ENCODE assay signal across 8 mouse cellular contexts in the genomic region with DNA sequence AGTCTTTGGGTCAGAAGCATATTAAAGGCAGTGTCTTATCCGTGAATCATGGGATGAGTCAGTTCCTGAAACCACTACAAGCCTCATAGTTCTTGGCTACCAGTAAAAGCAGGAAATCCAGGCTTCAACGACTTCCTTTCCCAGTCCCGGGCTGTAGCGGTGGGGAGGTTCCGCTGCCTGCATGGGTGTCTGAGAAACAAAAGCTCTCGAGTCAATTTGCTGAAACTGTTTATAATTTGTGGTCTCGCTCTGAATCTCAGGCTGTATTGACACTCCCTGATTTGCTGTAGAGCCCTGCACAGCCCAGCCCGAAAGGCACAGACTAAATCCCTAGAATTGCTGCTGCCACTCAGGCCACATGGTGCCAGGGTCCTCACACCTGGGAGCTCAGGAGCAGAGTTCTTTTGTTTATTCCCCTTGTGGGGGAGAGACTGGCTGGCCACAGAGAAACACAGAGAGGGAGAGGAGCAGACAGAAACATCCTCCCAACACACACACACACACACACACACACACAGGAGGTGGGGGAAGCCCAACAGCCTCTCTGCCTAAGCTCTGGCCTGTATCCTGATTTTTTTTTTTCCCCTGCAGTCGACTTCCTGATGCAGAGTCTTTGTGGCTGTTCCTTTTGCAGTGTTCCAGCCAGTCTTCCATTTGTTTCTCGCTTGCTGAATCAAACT. TPM values are rescaled to one million over a fixed set of nuclear protein-coding genes. Genes with fewer than 3 reads are reported as not detected.
DNase-seq lines count a peak whose midpoint lies in the region; ATAC-seq and TF ChIP-seq lines count a peak whose summit lies in the region.

No protein-coding gene starts in this region.

- no peaks in the 10 kb centered on the region for H3K9me3 ChIP-seq in forebrain, postnatal 0 days (ENCODE audit: low read length)
- no peaks in the 10 kb centered on the region for H3K9me3 ChIP-seq in hindbrain, embryonic 11.5 days (ENCODE audit: control insufficient read depth, low read length)
- no peaks in the 10 kb centered on the region for H3K9me3 ChIP-seq in limb, embryonic 14.5 days (ENCODE audit: control insufficient read depth, low read length)

- H3K79me2 ChIP-seq in myocyte (ENCODE audit: control insufficient read depth, insufficient read depth) = peaks cover 92% of the 10 kb centered on the region

- peak overlapping the region; percentile 30 for H3K4me2 ChIP-seq in forebrain, postnatal 0 days (ENCODE audit: low read depth)
- no peak overlapping the region for H3K4me2 ChIP-seq in hindbrain, embryonic 11.5 days (replicated peaks; ENCODE audit: low read depth, low read length)
- H3K4me2 ChIP-seq in limb, embryonic 14.5 days (replicated peaks; ENCODE audit: low read depth, low read length, severe bottlenecking) = peak overlapping the region; percentile 36
- peak overlapping the region; percentile 97 for H3K4me2 ChIP-seq in myocyte (ENCODE audit: low read depth)

- H3K4me1 ChIP-seq in forebrain, postnatal 0 days (ENCODE audit: insufficient read depth) = peaks cover 18% of the 10 kb centered on the region; the same call in 1 of the 2 replicates
- peaks cover 16% of the 10 kb centered on the region for H3K4me1 ChIP-seq in hindbrain, embryonic 11.5 days (replicated peaks; ENCODE audit: control insufficient read depth, insufficient read depth, low read length)
- peaks cover 50% of the 10 kb centered on the region for H3K4me1 ChIP-seq in limb, embryonic 14.5 days (ENCODE audit: control insufficient read depth, insufficient read depth, low read length)

- no peaks in the 10 kb centered on the region for H3K27me3 ChIP-seq in forebrain, postnatal 0 days (ENCODE audit: insufficient read depth, low read length)
- H3K27me3 ChIP-seq in hindbrain, embryonic 11.5 days (ENCODE audit: control insufficient read depth, insufficient read depth, low read length) = no peaks in the 10 kb centered on the region
- H3K27me3 ChIP-seq in limb, embryonic 14.5 days (ENCODE audit: control insufficient read depth, insufficient read depth, low read length) = no peaks in the 10 kb centered on the region
- no peaks in the 10 kb centered on the region for H3K27me3 ChIP-seq in myocyte (ENCODE audit: control insufficient read depth, insufficient read depth, insufficient read length)

- H3K36me3 ChIP-seq in forebrain, postnatal 0 days (ENCODE audit: insufficient read depth) = no peaks in the 10 kb centered on the region
- no peaks in the 10 kb centered on the region for H3K36me3 ChIP-seq in hindbrain, embryonic 11.5 days (ENCODE audit: control insufficient read depth, insufficient read depth, low read length)
- H3K36me3 ChIP-seq in limb, embryonic 14.5 days (ENCODE audit: control insufficient read depth, insufficient read depth, low read length) = no peaks in the 10 kb centered on the region
- H3K36me3 ChIP-seq in myocyte (ENCODE audit: control insufficient read depth, insufficient read depth) = no peaks in the 10 kb centered on the region

- no peak overlapping the region for H3ac ChIP-seq in myocyte (ENCODE audit: control insufficient read depth, insufficient read length)

- 10% methylated on average over 10 of the region's 10 CpGs for WGBS in forebrain, postnatal 0 days
- WGBS in hindbrain, embryonic 11.5 days = 10% methylated on average over 10 of the region's 10 CpGs
- 7% methylated on average over 10 of the region's 10 CpGs for WGBS in limb, embryonic 14.5 days

- DNase-seq in 3134 (ENCODE audit: extremely low read depth, insufficient read length, low spot score) (peak; percentile 73), adipocyte (ENCODE audit: low spot score) (peak; percentile 51)
- DNase-seq in forebrain, postnatal 0 days = peak; percentile 55
- DNase-seq in hindbrain, embryonic 11.5 days (ENCODE audit: low spot score) = peak; percentile 41
- peak; percentile 73 for DNase-seq in limb, embryonic 14.5 days (ENCODE audit: low spot score)
- DNase-seq in layer of hippocampus, adult 8-10 months (ENCODE audit: low spot score in 2 of 2) = no peak
- no peak for DNase-seq in cerebellum, adult 11-12 months

- peak overlapping the region; percentile 64 for H3K27ac ChIP-seq in forebrain, postnatal 0 days (ENCODE audit: low read depth, low read length)
- H3K27ac ChIP-seq in hindbrain, embryonic 11.5 days (ENCODE audit: low read depth, low read length) = peak overlapping the region; percentile 51; the same call in 1 of the 2 replicates
- peak overlapping the region; percentile 73 for H3K27ac ChIP-seq in limb, embryonic 14.5 days (replicated peaks; ENCODE audit: low read depth, low read length)

- H3K9ac ChIP-seq in forebrain, postnatal 0 days = 0 out of 2 replicates have a peak overlapping the region, but pooled peaks have one; percentile 6
- peak overlapping the region; percentile 31; the same call in 1 of the 2 replicates for H3K9ac ChIP-seq in hindbrain, embryonic 11.5 days (ENCODE audit: low read depth, low read length)
- peak overlapping the region; percentile 21; the same call in 1 of the 2 replicates for H3K9ac ChIP-seq in limb, embryonic 14.5 days (ENCODE audit: low read depth, low read length, severe bottlenecking)

- TF ChIP-seq POLR2A in limb, embryonic 14.5 days (IDR thresholded peaks at IDR 0.05; ENCODE audit: borderline replicate concordance, extremely low read depth, insufficient read depth, insufficient read length) = no peak
- TF ChIP-seq POLR2A in myocyte (IDR thresholded peaks at IDR 0.05; ENCODE audit: insufficient read length, low read depth) = no peak

- peak; percentile 63 for ATAC-seq in forebrain, postnatal 0 days
- no peak for ATAC-seq in hindbrain, embryonic 11.5 days (ENCODE audit: low FRiP score)
- ATAC-seq in limb, embryonic 14.5 days (ENCODE audit: low FRiP score, low read depth) = peak; percentile 50; the same call in 1 of the 2 replicates

- no peak for TF ChIP-seq CTCF in forebrain, postnatal 0 days (IDR thresholded peaks at IDR 0.05; ENCODE audit: low read depth)

- no peak overlapping the region for H3K4me3 ChIP-seq in forebrain, postnatal 0 days (ENCODE audit: low read depth, low read length)
- no peak overlapping the region for H3K4me3 ChIP-seq in hindbrain, embryonic 11.5 days (ENCODE audit: low read depth, low read length)
- no peak overlapping the region for H3K4me3 ChIP-seq in limb, embryonic 14.5 days (replicated peaks; ENCODE audit: low read length)
- peak overlapping the region; percentile 12 for H3K4me3 ChIP-seq in myocyte

TF ChIP-seq in myocyte, 11 proteins besides CTCF, POLR2A, EP300 and RAD21:
- no peak for TF ChIP-seq SRF (IDR thresholded peaks at IDR 0.05; ENCODE audit: control insufficient read depth, insufficient read length, low read depth)
- no peak for TF ChIP-seq MYOG (IDR thresholded peaks at IDR 0.05; ENCODE audit: control insufficient read depth in 1 of 3, insufficient read depth in 1 of 3, insufficient read length in 2 of 3, low read depth in 2 of 3)
- no peak for TF ChIP-seq CEBPB (IDR thresholded peaks at IDR 0.05; ENCODE audit: insufficient read depth, poor library complexity, severe bottlenecking)
- no peak for TF ChIP-seq MYOD1 (IDR thresholded peaks at IDR 0.05; ENCODE audit: control insufficient read depth in 1 of 3, insufficient read length in 2 of 3, low read depth in 2 of 3)
- TF ChIP-seq TCF12 (IDR thresholded peaks at IDR 0.05; ENCODE audit: insufficient read depth, poor library complexity, severe bottlenecking) = no peak
- TF ChIP-seq REST (IDR thresholded peaks at IDR 0.05; ENCODE audit: insufficient read depth, insufficient read length) = no peak
- TF ChIP-seq E2F4 (IDR thresholded peaks at IDR 0.05; ENCODE audit: insufficient read depth) = no peak
- TF ChIP-seq MAX (IDR thresholded peaks at IDR 0.05; ENCODE audit: low read depth) = no peak
- TF ChIP-seq USF1 (IDR thresholded peaks at IDR 0.05; ENCODE audit: low read depth) = no peak
- TF ChIP-seq TCF3 (IDR thresholded peaks at IDR 0.05; ENCODE audit: insufficient read length, low read depth) = no peak
- no peak for TF ChIP-seq POLR2AphosphoS2 (IDR thresholded peaks at IDR 0.05; ENCODE audit: insufficient read length, low read depth)

RNA-seq across cellular contexts. Expression of a gene that starts 18.2 kb away (rescaled TPM):
- total RNA-seq in forebrain, postnatal 0 days (2014; rRNA removed) = 14.9 and 20.1 TPM in 2 replicates
- 1.9 and 7.8 TPM in 2 replicates for polyA plus RNA-seq in forebrain, postnatal 0 days (2015; fragmentation: Nextera tagmentation; extraction: Ambion mirVana)
- 15.3 and 23.2 TPM in 2 replicates for polyA plus RNA-seq in hindbrain, embryonic 11.5 days (2014; fragmentation: Nextera tagmentation; extraction: Ambion mirVana)
- 38.2 and 42.1 TPM in 2 replicates for polyA plus RNA-seq in limb, embryonic 14.5 days (2012; rRNA removed)
- polyA plus RNA-seq in limb, embryonic 14.5 days (2014; fragmentation: Nextera tagmentation; extraction: Ambion mirVana) = 23.2 and 23.5 TPM in 2 replicates
- 18.8 TPM for polyA plus RNA-seq in myocyte (2012; fragmentation: generic; extraction: Trizol)
- total RNA-seq in layer of hippocampus, adult 8-10 months (2022) = 10 to 100 TPM; 19.8 to 37.6 (median 27.3) TPM

Comparison
In these comparisons a context has a peak if more than half of its experiments do, and no peak if none do; other contexts are left out.
1. DNase-seq: peak in 3134 (single experiment), adipocyte (single experiment), forebrain, postnatal 0 days (single experiment), hindbrain, embryonic 11.5 days (single experiment) and limb, embryonic 14.5 days (single experiment); none in layer of hippocampus, adult 8-10 months (0 of 2) and cerebellum, adult 11-12 months (single experiment).
2. Peak in every context shown above with its lines, with median percentiles within 50 percentile points of each other: H3K27ac ChIP-seq and H3K9ac ChIP-seq.